Mouse (Mus musculus) central nervous system, embryonic 11.5 days (tissue): ENCODE measurements around the gene Iqsec3. TPM values are rescaled to one million over a fixed set of nuclear protein-coding genes. Genes with fewer than 3 reads are reported as not detected.

Experiments used
- polyA plus RNA-seq: library from polyadenylated mRNA; depleted of rRNA; stranded (reverse); fragments of >200 nt; gene quantifications from 2 replicates; pipeline ENCODE4 v1.2.3, GENCODE M21; 2012; rRNA removed

Iqsec3 gene
- polyA plus RNA-seq: 2.1 and 2.9 TPM in 2 replicates

GRCm38 (mm10) chr6:121473093-121473821, at the start of gene Iqsec3:
Gene Iqsec3 (minus strand): TSS chr6:121473678.

GRCm38 (mm10) chr6:121343026-121343770, 130.3 kb downstream of the Iqsec3 start, which contains the start of gene Slc6a12:
Gene Slc6a12 (plus strand): TSS chr6:121343076.

Other genes with a start within 250 kb of the Iqsec3 start
- gene Usp18, start 227.8 kb downstream of the Iqsec3 start, polyA plus RNA-seq: 0.58 TPM in 2 replicates
- 2.6 and 3.4 TPM in 2 replicates for gene Slc6a13, start 173.5 kb downstream of the Iqsec3 start, polyA plus RNA-seq
- gene Slc6a12, start 130.6 kb downstream of the Iqsec3 start, polyA plus RNA-seq: 0.30 and 0.31 TPM in 2 replicates
- gene A2m, start 161.7 kb upstream of the Iqsec3 start, polyA plus RNA-seq: 4.0 and 5.2 TPM in 2 replicates